Mouse (Mus musculus) small intestine, adult 2 months (tissue): ENCODE measurements around the gene Dnajc5.

Experiments
- CTCF ChIP-seq: fragments of 200-500 bp; IDR thresholded peaks from 2 replicates; pipeline ENCODE4 v1.5.1; 2012; ENCODE audit warnings: low read depth, mild to moderate bottlenecking, control low read depth, inconsistent platforms, low read length, moderate library complexity, mixed read lengths; ENCODE audit not compliant: insufficient replicate concordance, insufficient read length; ENCODE audit errors: extremely low read depth
- POLR2A ChIP-seq: fragments of 200-500 bp; IDR thresholded peaks from 2 replicates; pipeline ENCODE4 v1.6.1; 2012; ENCODE audit warnings: low read depth, mild to moderate bottlenecking, control low read depth, inconsistent platforms, low read length, moderate library complexity

DNA sequence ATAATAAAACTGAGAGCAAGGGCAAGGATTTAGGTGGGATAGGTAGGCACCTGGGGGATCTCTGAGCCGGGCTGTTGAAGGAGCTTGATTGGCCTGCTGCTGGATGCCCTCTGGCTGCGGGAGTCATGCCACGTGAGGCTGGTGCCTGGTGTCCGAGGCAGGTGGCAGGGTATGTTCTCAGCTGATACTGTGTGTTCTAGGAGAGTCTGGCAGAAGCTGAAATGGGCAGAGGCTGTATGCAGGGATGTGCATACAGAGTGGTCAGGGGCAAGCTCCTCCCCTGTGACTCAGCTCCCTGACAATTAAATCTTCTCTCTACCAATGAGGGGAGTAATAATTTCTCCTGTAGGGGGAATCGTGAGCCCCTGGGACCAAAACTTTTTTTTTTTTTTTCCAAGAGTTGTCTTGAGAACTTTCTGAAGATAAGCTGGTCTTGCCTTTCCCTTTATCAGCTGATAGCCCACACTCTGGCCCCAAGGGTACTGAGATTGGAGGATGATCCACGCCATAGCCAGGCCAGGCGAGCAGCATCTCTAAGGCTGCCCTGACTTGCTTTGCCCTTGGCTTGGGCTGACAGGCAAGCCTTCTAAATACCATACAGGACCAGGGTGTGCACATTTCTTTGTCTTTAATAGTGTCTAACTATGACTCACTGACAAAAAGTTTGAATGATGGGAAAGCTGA lies 77.2 kb downstream of the Dnajc5 start:
- TF ChIP-seq CTCF (no peak), POLR2A (no peak)
